Mouse (Mus musculus) adrenal gland, postnatal 10 days (tissue): ENCODE measurements around the gene Pex16. TPM values are rescaled to one million over a fixed set of nuclear protein-coding genes. Genes with fewer than 3 reads are reported as not detected.

Experiments used
- DNase-seq: peaks from one replicate; pipeline ENCODE4 v3.0.0; 2021; ENCODE audit warnings: mixed read lengths
- total RNA-seq, 2 experiments: library from RNA; stranded (reverse); gene quantifications; 2 replicates each; pipeline ENCODE4 v1.2.3; 2021

Gene Pex16
- total RNA-seq, 2 experiments from 2014 or later: 115 to 130 TPM

DNA sequence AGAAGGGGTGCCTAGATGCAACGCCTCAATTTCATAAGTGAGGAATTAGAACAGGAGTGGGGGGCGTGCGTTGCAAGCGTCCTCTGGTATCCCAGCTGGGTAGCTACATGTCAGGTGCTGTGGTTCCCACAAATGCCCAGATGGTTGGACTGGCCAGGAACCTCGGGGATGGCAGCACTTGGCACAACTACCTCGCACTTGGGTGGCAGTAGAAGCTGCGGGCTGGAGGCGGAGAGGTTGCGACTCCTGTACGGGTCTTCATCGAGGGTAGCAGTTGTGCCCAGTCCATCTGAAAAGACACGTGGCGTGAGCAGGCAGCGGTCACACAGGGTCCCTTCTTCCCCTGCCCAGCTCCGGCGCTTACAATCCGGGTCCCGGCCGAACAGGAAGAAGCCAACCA, 4.1 kb upstream of the Pex16 start:
- no peak for DNase-seq

DNA sequence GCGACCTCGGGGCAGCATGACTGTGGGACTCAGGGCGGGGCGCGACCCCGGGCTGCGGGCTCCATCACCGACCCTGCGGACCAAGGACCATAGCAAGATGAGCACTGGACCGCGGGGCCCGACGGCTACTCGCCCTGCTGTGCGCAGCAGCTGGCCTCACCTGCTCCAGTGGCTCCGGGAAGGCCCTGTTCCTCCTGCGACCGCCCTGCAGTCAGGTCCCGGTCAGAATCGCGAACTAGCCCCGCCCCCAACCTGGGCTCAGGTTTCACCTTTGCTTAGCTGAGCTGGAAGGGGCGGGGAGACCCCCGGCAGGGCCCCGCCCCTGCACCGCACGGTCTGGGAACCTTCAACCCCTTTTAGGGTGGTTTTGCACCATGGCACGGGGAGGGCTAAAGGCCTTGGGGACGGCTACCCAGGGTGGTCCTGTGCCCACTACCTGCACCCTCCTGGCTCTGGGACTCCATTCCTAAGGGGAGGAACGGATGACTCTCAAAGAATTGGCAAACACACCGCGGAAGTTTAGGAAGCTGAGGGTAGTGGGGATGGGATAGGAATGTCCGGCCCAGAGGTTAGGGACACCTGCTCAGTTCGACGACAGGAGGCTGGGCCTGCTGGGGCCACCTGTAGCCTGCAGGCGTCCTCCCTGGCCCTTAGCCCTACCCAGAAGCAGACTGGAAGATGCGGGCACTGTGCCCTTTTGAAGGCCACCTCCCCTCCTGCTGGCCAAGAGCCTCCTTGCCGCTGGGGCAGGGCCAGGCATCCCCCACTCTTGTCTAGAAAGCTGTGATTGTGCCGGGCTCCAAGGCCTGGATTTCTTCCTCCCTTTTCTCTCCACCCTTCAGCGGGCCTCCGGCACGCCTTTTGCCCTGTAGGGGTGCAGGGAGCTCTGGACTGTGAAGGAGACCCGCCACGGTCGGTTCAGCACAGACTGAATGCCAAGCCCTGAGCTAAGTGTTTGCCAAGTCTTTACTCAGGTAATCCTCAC, 3.4 kb upstream of the Pex16 start:
- DNase-seq: peak; percentile 63

DNA sequence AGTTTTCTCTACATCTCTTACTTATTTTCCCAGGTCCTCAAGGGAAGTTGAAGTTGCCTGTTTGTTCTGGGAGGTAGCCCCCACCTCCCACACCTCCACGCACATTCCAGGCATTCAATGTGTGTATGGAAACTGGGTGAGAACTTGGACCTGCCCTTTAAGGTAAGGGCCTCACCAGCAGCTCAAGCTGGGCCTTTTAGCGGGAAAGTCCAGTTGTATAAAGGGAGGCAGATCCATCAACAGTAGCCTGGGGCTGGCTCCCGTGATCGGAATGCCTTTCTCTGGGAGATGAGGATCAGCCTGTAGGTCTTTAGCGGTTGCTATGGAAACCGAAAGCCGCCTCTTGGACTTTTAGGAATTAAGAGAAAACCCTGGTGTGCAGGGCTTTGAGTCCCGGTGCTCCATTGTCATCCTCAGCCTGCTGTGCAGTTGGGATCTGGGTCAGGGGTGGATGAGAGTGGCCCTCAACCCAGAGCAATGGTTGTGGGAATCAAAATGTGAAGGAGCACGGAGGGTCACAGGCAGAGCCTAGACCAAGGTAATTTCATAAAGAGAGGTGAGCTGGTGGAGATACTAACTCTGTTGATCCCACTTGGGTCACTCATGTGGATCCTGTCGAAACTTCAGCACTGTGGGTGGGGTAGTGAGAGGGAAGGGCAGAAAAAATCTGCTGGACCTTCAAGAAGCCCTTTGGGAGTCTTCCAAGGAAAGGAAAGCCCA, 2.3 kb upstream of the Pex16 start:
- no peak for DNase-seq

DNA sequence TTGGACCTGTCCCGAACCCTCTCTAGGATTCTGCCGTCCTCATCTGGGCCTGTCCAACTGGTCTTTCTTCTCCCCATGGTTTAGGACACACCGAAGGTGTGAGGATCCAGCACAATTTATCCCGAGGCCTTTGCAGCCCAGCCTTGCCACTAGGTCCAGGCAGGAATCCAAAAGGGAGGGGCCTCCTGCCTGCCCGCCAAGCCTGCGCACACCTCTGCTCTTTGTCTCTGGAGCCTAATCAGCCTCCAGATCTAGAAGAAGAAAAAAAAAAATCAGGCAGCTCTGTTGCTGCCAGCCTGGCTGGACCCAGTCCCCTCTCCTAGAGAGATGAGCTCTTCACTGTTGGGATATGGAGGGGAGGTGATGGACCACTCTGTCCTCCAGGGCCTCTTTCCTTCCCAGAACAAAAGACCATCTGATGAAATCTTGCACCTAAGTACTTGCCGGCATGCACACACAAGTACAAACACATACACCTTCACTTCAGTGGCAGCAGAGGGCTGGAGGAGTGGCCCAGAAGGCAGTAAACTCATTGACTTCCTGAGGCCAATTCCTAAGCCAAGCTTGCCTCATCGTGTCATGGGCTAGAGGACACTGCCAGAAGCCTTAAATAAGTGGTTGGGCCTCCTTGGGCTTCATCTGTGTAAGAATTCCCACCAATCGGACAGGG, 1.6 kb upstream of the Pex16 start:
- peak; percentile 83 for DNase-seq

DNA sequence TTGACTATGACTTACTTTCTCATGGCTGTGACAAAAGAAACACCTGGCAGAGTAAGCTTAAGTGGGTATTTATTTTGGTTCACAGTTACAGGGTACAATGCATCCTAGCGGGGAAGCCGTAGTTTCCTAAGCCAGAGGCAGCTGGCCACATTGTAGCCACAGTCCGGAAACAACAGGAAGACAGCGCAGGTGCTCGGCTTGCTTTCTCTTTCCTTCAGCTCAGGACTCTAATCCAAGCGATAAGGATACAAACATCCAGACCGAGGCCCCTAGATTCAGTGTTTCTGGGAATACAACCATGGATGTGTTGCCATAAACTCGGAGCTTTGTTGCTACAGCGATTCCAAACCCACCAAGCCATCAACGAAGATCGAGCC, 1.1 kb upstream of the Pex16 start:
- no peak for DNase-seq

DNA sequence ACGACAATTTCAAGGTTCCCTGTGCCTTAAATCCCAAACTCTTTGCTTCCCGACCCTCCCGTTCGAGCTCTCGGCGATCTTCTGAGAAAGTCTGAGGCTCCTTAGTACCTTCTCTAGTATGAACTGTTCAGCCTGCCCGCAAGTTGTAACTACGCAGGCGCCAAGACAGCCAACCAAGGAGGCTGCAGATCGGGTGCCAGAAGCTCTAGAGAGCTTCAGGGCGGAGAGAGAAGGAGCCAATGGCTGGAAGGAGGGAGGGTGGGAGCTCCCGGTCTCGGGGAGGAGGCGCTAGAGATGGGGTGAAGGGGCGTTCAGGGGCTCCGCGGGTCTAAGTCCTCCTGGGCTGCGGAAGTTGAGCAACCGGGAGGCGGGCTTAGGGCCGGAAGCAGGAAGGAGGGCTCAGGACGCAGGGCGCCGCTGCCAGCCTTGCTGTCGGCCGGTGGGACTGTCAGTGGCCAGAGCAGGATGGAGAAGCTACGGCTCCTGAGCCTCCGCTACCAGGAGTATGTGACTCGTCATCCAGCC, 685 bp downstream of the Pex16 start:
- peak; percentile 97 for DNase-seq

- DNase-seq: peak; percentile 27
Observed at GRCm38 (mm10) chr2:92375788-92376187, 1.3 kb downstream of the Pex16 start.

GRCm38 (mm10) chr2:92376300-92376699, 1.8 kb downstream of the Pex16 start:
- DNase-seq: peak; percentile 40

- DNase-seq: no peak
Observed at GRCm38 (mm10) chr2:92377320-92377719, 2.8 kb downstream of the Pex16 start.

GRCm38 (mm10) chr2:92379783-92380494, 5.5 kb downstream of the Pex16 start:
- no peak for DNase-seq

GRCm38 (mm10) chr2:92380495-92381050, 6.1 kb downstream of the Pex16 start:
- DNase-seq: no peak

- no peak for DNase-seq
Observed at GRCm38 (mm10) chr2:92381161-92381560, 6.7 kb downstream of the Pex16 start.

DNA sequence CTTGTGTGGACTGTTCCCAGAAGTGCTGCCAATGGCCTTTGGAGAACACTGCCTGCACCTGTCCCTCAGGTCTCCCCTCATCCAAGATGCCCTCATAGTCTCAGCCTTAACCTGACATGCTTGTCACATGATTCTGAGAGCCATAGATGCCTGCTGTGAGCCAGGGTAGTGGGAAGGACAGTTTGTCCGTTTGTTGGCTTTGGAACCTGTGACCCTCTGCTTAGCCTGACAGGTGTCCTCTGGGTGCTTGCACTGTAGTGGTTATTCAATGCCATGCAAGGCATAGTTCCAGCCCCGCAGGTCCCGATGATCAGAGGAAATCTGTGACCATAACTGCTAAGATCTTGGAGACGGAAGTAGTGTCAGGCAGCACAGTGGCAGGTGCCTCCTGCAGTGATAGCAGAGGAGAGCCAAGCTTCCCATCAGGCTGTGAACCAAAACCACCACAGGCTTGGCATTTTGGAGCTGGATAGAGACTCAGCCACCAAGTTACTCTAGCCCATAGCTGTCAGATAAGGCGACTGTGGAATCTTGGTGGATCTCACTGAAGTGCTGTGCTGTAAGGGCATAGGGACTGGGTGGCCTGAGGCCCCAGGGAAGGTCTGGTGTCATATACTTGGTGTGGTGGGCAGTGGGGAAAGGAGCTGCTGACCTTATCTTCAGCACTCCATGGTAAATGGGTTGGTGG, 7.6 kb downstream of the Pex16 start, which contains the start of gene 1700029I15Rik:
TSS of gene 1700029I15Rik (plus strand) at position 638 of the 688 bp plus-strand sequence.
- DNase-seq: no peak

DNA sequence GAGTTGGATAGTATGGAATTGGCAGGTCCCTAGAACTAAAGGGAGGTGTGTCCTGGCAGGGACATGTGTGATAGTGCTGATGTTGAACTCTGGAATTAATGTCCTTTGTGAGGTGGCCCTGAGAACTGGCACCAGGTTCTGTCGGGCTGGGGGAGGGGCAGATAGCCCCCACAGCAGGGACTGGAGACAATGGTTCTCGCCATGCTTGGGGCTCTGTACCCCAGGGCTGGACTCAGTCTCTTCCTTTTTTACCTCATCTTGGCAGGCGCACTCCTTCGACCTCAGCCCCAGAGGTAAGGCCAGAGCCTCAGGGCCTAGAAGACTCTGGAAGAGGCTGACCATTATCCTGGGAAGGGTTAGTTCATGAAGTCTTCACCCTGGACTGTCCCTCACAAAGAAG, 8.3 kb downstream of the Pex16 start:
- no peak for DNase-seq

DNA sequence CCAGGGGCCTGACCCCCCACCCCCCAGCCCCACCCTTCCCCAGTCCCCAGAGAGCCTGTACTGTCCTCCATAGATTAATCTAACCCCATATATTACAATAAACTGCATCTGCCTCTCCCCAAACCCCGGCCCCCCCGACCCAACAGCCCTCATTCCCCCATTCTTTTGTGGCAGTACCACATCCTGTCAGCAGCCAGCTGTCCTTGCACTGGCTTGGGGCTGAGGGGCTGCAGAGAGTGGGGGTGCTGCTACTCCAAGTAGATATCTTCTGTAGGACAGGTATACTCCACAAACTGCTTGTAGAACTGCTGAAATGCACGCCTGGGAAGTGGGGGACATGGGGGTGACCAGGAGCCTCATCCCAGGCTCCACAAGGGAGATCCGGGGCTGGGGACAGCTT, 9.6 kb downstream of the Pex16 start:
- DNase-seq: no peak

GRCm38 (mm10) chr2:92385113-92386051, 10.9 kb downstream of the Pex16 start:
- no peak for DNase-seq

DNA sequence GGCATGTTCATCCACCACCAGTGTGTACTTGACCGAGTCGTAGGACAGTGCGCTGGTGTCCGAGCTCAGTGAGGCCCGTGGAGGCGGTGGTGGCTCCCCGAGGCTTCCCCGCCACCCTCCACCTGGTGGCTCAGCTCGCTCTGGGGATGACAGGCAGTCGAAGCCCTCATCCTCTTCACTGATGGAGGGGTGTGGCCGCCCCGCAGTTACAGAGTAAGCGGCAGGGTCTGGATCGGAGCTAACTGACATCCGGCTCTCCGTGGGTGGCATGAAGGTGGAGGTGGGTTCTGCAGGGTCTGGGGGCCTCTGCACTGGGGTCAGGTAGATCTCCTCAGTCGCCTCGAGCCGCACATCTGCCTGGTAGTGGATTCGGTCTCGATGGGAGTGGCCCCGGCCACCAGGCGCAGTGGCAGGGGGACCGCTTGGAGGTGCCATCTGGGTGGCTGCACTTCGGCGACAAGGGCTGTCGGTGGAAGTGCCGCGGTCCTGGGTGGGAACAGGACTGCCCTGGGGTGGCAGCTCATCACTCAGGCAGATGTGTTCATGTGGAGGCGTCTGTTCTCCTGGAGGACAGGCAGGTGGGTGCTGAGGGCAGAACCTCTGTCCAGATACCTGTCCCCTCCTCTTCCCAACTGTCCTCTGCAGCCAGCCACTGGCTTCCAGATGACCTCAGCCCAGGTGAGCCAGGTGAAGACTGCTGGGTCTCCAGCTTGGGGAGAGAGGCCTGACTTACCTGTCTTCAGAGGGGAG, 12.5 kb downstream of the Pex16 start:
- no peak for DNase-seq

DNA sequence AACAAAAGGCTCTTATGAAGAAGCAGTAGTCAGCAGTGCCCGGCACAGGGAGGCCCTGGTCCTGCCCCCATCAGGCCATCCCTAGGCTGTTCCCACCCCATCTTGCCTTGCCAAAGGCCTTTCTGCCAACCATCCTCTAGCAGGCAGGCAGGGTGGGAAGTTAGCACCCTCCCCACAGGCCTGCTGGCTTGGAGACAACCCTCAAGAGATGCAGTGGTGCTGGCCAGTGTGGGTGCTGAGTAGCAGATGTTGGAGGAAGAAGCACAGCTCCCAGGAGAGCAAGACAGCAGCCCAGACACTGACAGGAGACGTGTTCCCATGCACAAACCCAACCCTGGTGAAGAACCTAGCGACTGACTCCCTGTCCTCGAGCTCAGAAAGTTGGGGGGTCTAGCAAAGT, 13.2 kb downstream of the Pex16 start:
- no peak for DNase-seq

DNA sequence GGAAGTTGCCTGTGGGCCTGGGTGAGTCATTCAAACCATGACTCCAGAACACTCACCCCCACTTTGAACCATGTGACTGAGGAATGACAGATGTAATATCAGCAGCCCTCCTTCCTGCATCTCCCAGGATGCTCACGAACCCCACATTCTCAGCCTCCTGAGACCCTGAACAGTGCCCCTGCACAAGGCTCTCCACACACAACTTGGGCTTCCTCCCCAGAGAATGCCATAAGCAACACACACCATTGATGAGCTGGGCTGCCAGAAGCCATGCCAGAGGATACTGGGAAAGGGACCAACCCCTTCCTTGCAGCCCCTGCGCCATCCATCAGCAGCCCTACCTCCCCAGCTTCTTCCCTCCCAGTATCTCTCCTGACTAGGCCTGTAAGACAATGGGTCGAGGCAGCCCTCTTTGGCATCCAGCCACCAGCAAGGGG, 13.6 kb downstream of the Pex16 start:
- DNase-seq: no peak
